Mouse (Mus musculus): ENCODE data around the gene Fkbp2. TPM values are rescaled to one million over a fixed set of nuclear protein-coding genes. Genes with fewer than 3 reads are reported as not detected.
A peak's percentile ranks its signal among the peaks of the same experiment; 100 is the strongest.

Fkbp2 gene
- polyA plus RNA-seq (2015; fragmentation: Nextera tagmentation; extraction: Ambion mirVana): 159 and 192 TPM in 2 replicates

DNA sequence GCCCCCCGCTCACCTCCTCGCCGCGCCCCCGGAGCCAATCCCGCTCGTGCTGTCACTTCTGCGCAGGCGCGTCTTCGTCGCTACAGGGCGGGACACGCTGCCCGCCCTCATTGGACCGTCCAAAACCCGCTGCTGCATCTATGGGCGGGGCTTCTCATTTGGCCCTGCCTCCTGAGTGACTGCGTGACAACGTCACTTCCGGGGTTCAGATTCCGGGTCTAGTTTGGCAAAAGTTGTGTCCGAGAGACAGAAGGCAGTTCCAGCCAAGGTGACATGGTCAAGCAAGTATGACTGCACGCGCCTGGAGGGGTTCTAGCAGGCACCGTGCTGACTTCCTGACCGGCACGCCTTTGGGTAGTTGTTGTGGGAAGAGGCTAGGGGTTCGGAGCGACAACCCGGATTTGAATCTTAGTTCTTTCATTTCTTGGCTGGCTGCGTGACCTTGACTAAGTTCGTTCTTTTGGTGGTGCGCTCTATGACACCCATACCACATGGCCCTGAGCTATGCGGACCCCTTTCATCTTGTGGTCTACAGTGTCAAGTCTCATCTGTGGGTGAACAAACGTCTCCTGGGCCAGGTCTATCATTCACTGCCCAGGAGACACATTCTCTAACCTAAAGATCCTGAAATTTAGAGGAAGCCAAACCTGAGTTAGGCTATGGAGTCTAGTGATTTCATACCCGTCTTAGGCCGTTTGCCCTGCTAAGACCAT, at the start of gene Fkbp2:
Gene Fkbp2, minus strand, starts transcription at position 121 of the 713 bp plus-strand sequence.
- Histone ChIP-seq H3K27me3 (replicated peaks; ENCODE audit: control insufficient read depth, insufficient read depth, low read length) (no peaks in the 10 kb centered on the region), H3K27ac (ENCODE audit: low read depth, low read length) (peak within 1 kb of the TSS; percentile 97), H3K4me2 (ENCODE audit: low read length) (peak within 1 kb of the TSS; percentile 73), H3K4me1 (ENCODE audit: control insufficient read depth, insufficient read depth, low read depth, low read length) (peaks cover 38% of the 10 kb centered on the region), H3K9me3 (ENCODE audit: control insufficient read depth, low read length) (no peaks in the 10 kb centered on the region), H3K9ac (ENCODE audit: low read depth, low read length) (peak within 1 kb of the TSS; percentile 84), H3K36me3 (ENCODE audit: control insufficient read depth, insufficient read depth, low read length) (peaks cover 22% of the 10 kb centered on the region), H3K4me3 (ENCODE audit: low read length) (peak within 1 kb of the TSS; percentile 68)
- whole genome bisulfite sequencing: 2% methylated on average over 38 of the region's 38 CpGs
- peak; percentile 88 for ATAC-seq

GRCm38 (mm10) chr19:7029531-7029930, 49.2 kb upstream of the Fkbp2 start:
- H3K4me3 ChIP-seq (ENCODE audit: low read length): no peak overlapping the region
- H3K9me3 ChIP-seq (ENCODE audit: control insufficient read depth, low read length): no peaks in the 10 kb centered on the region
- no peaks in the 10 kb centered on the region for H3K4me1 ChIP-seq (ENCODE audit: control insufficient read depth, insufficient read depth, low read depth, low read length)
- H3K27me3 ChIP-seq (replicated peaks; ENCODE audit: control insufficient read depth, insufficient read depth, low read length): no peaks in the 10 kb centered on the region
- no peak overlapping the region for H3K4me2 ChIP-seq (ENCODE audit: low read length)
- 95% methylated on average over 5 of the region's 5 CpGs for WGBS
- no peak for ATAC-seq
- H3K36me3 ChIP-seq (ENCODE audit: control insufficient read depth, insufficient read depth, low read length): peaks cover 62% of the 10 kb centered on the region
- no peak overlapping the region for H3K27ac ChIP-seq (ENCODE audit: low read depth, low read length)
- H3K9ac ChIP-seq (ENCODE audit: low read depth, low read length): no peak overlapping the region

DNA sequence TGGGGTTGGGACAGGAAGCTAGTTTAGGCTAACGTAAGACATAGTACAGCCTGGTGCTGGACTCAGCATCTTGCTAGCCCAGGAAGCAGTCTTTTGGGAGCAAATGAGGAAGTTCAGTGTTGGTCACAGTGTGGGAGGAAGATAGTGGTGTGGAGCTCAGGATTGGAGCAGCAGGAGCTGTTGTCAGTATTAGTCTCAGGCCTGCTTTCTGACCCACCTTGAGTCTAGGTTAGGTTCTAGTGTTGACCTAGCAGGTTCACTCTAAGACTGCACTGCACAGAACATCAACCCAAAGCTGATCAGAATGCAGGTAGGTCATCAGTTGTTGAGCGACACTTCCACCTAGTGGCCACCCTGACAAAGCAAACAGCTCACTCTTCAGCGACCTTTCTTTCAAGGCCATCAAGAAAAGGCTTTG, 39.9 kb upstream of the Fkbp2 start:
- peaks cover 33% of the 10 kb centered on the region for H3K36me3 ChIP-seq (ENCODE audit: control insufficient read depth, insufficient read depth, low read length)
- no peak overlapping the region for H3K9ac ChIP-seq (ENCODE audit: low read depth, low read length)
- ATAC-seq: peak; percentile 75; the same call in 1 of the 2 replicates
- no peak overlapping the region for H3K4me3 ChIP-seq (ENCODE audit: low read length)
- H3K4me2 ChIP-seq (ENCODE audit: low read length): no peak overlapping the region
- WGBS: 49% methylated on average over 3 of the region's 3 CpGs
- H3K9me3 ChIP-seq (ENCODE audit: control insufficient read depth, low read length): no peaks in the 10 kb centered on the region
- H3K27ac ChIP-seq (ENCODE audit: low read depth, low read length): no peak overlapping the region
- H3K4me1 ChIP-seq (ENCODE audit: control insufficient read depth, insufficient read depth, low read depth, low read length): no peaks in the 10 kb centered on the region
- H3K27me3 ChIP-seq (replicated peaks; ENCODE audit: control insufficient read depth, insufficient read depth, low read length): no peaks in the 10 kb centered on the region

DNA sequence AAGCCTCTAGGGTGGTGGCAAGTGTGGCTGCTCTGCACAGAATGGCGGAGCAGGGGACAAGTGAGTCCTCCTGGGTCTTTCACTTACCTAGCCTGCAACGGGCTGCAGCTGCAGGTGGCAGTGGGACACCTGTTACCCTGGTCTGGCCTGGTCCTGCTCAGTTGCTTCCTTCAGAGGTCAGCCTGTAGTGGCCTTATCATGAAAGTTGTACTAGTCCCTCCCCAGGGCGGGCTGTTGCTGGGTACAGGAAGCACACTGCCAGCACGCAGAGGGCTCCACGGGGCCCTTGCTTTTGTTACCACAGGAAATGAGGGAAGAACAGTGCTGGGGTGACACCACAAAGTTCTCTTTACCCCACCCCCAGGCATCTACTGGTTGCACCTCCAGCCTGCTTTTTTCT, 38.9 kb upstream of the Fkbp2 start, which contains the start of gene Fermt3:
Gene Fermt3, minus strand, starts transcription at position 279 of the 400 bp plus-strand sequence.
- Histone ChIP-seq H3K36me3 (ENCODE audit: control insufficient read depth, insufficient read depth, low read length) (peaks cover 29% of the 10 kb centered on the region), H3K27ac (ENCODE audit: low read depth, low read length) (no peak within 1 kb of the TSS), H3K4me3 (ENCODE audit: low read length) (no peak within 1 kb of the TSS), H3K9me3 (ENCODE audit: control insufficient read depth, low read length) (no peaks in the 10 kb centered on the region), H3K4me2 (ENCODE audit: low read length) (no peak within 1 kb of the TSS), H3K9ac (ENCODE audit: low read depth, low read length) (no peak within 1 kb of the TSS; the same call in 1 of the 2 replicates), H3K4me1 (ENCODE audit: control insufficient read depth, insufficient read depth, low read depth, low read length) (no peaks in the 10 kb centered on the region), H3K27me3 (replicated peaks; ENCODE audit: control insufficient read depth, insufficient read depth, low read length) (no peaks in the 10 kb centered on the region)
- ATAC-seq: 0 out of 2 replicates have a peak, but pooled peaks have one; percentile 42
- 83% methylated on average over 5 of the region's 5 CpGs for WGBS

DNA sequence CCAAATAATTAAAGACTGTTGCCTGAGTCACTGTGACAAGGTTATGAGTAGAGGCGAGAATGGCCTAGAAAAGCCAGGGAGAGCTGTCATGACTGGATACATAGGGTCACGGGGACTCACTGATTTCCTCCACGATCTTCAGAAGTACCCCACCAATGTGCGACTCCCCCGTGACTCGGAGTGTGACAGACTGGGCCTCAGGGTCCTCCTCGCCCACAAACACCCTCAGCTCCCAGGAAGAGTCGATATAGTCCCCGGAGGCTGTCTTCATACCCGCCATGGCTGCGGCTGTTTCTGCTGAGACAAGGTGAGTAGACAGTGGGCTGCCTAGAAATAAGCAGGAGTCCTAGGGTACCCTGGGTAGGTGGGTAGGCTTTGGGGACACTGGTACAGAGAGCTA, 38.2 kb upstream of the Fkbp2 start:
- Histone ChIP-seq H3K27me3 (replicated peaks; ENCODE audit: control insufficient read depth, insufficient read depth, low read length) (no peaks in the 10 kb centered on the region), H3K27ac (ENCODE audit: low read depth, low read length) (no peak overlapping the region), H3K4me2 (ENCODE audit: low read length) (no peak overlapping the region), H3K4me3 (ENCODE audit: low read length) (no peak overlapping the region), H3K36me3 (ENCODE audit: control insufficient read depth, insufficient read depth, low read length) (peaks cover 27% of the 10 kb centered on the region), H3K4me1 (ENCODE audit: control insufficient read depth, insufficient read depth, low read depth, low read length) (no peaks in the 10 kb centered on the region), H3K9ac (ENCODE audit: low read depth, low read length) (no peak overlapping the region; the same call in 1 of the 2 replicates), H3K9me3 (ENCODE audit: control insufficient read depth, low read length) (no peaks in the 10 kb centered on the region)
- no peak for ATAC-seq
- 90% methylated on average over 11 of the region's 11 CpGs for WGBS

DNA sequence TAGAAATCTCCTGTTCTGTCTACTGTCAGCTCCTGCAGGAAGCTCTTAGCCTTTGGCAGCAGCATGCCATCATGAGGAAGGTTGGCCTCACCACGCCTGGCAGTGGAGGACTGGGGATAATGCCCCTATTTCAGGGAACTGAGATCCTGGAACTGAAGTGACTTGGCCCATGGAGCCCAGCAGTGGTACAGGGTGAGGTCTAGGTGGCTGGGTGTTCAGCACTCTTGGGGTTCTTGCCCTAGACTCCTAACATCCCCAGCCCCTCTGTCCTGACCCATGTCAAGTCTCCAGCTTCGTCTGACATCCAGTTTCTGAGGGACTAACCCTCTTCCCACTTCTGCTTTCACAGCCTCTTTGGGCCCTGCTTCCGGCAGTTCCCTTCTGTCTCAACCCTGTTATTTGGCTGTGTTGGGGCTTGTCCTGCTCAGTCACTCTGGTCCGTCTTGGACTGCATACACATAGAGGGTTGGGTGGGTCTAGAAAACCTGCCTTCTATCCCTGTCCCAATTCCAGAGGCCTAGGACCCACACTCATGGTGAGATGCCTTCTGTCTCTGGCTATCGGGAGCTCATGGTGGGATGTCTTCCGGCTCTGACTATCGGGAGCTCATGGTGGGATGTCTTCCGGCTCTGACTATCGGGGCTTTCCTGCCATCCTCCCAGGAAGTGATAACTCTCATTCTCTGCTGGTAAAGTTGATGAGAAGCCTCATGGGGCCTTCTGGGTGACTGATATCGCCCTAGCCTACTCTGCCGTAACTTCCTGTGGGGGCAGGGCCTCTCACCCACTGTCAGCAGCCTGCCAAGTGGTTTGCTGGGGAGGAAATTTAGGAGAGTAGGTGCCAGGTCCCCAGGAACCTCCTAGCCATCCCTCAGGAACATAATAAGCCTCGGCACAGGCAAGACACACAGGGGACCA, 37.5 kb upstream of the Fkbp2 start:
- Histone ChIP-seq H3K9me3 (ENCODE audit: control insufficient read depth, low read length) (no peaks in the 10 kb centered on the region), H3K27ac (ENCODE audit: low read depth, low read length) (no peak overlapping the region), H3K9ac (ENCODE audit: low read depth, low read length) (no peak overlapping the region; the same call in 1 of the 2 replicates), H3K4me3 (ENCODE audit: low read length) (no peak overlapping the region), H3K27me3 (replicated peaks; ENCODE audit: control insufficient read depth, insufficient read depth, low read length) (no peaks in the 10 kb centered on the region), H3K4me2 (ENCODE audit: low read length) (no peak overlapping the region), H3K4me1 (ENCODE audit: control insufficient read depth, insufficient read depth, low read depth, low read length) (no peaks in the 10 kb centered on the region), H3K36me3 (ENCODE audit: control insufficient read depth, insufficient read depth, low read length) (peaks cover 23% of the 10 kb centered on the region)
- WGBS: 92% methylated on average over 12 of the region's 12 CpGs
- ATAC-seq: no peak

- H3K27me3 ChIP-seq (replicated peaks; ENCODE audit: control insufficient read depth, insufficient read depth, low read length): no peaks in the 10 kb centered on the region
- no peaks in the 10 kb centered on the region; the same call in 1 of the 2 replicates for H3K36me3 ChIP-seq (ENCODE audit: control insufficient read depth, insufficient read depth, low read length)
- H3K27ac ChIP-seq (ENCODE audit: low read depth, low read length): no peak overlapping the region
- no peak overlapping the region for H3K9ac ChIP-seq (ENCODE audit: low read depth, low read length)
- ATAC-seq: no peak
- 89% methylated on average over 17 of the region's 20 CpGs for WGBS
- no peak overlapping the region for H3K4me2 ChIP-seq (ENCODE audit: low read length)
- no peak overlapping the region for H3K4me3 ChIP-seq (ENCODE audit: low read length)
- H3K4me1 ChIP-seq (ENCODE audit: control insufficient read depth, insufficient read depth, low read depth, low read length): no peaks in the 10 kb centered on the region
- no peaks in the 10 kb centered on the region for H3K9me3 ChIP-seq (ENCODE audit: control insufficient read depth, low read length)
These were observed 34.3 kb upstream of the Fkbp2 start for GRCm38 (mm10) chr19:7014481-7015135.

- H3K27ac ChIP-seq (ENCODE audit: low read depth, low read length): no peak overlapping the region
- H3K9me3 ChIP-seq (ENCODE audit: control insufficient read depth, low read length): no peaks in the 10 kb centered on the region
- H3K4me3 ChIP-seq (ENCODE audit: low read length): no peak overlapping the region
- no peaks in the 10 kb centered on the region for H3K4me1 ChIP-seq (ENCODE audit: control insufficient read depth, insufficient read depth, low read depth, low read length)
- no peak overlapping the region for H3K4me2 ChIP-seq (ENCODE audit: low read length)
- no peak for ATAC-seq
- no peak overlapping the region for H3K9ac ChIP-seq (ENCODE audit: low read depth, low read length)
- no peaks in the 10 kb centered on the region; the same call in 1 of the 2 replicates for H3K36me3 ChIP-seq (ENCODE audit: control insufficient read depth, insufficient read depth, low read length)
- 90% methylated on average over 9 of the region's 9 CpGs for WGBS
- no peaks in the 10 kb centered on the region for H3K27me3 ChIP-seq (replicated peaks; ENCODE audit: control insufficient read depth, insufficient read depth, low read length)
These were observed 33.7 kb upstream of the Fkbp2 start for GRCm38 (mm10) chr19:7013984-7014383.
